Mouse (Mus musculus) hindbrain, embryonic 11.5 days (tissue): ENCODE measurements around the gene Hist1h4d. TPM values are rescaled to one million over a fixed set of nuclear protein-coding genes. Genes with fewer than 3 reads are reported as not detected.
"Not testable (repeated sequence)": the region's sequence is repeated elsewhere in the genome, so short reads cannot be mapped to it uniquely, and the experiment has no call there.

Source experiments
- ATAC-seq: fragments of 200-750 bp; cut with Nextera tagmentation; 2 replicates; pipeline ENCODE4 v1.8.0; 2017; ENCODE audit warnings: mild to moderate bottlenecking, moderate TSS enrichment, moderate library complexity; ENCODE audit not compliant: low FRiP score
- DNase-seq: peaks from one replicate; pipeline ENCODE4 v3.0.0-alpha.2; 2015; ENCODE audit warnings: low spot score
- H3K27ac ChIP-seq: fragments of 300-500 bp; sonication (generic); 2 replicates; pipeline ENCODE4 v1.5.1; 2014; ENCODE audit warnings: mild to moderate bottlenecking, low read depth, low read length
- H3K27me3 ChIP-seq: fragments of 300-500 bp; sonication (generic); 2 replicates; pipeline ENCODE4 v1.6.1; 2014; ENCODE audit warnings: mild to moderate bottlenecking, low read length, moderate library complexity, mixed read lengths; ENCODE audit not compliant: control insufficient read depth, insufficient read depth
- H3K36me3 ChIP-seq: fragments of 300-500 bp; sonication (generic); 2 replicates; pipeline ENCODE4 v1.6.1; 2014; ENCODE audit warnings: mild to moderate bottlenecking, low read length, moderate library complexity, mixed read lengths; ENCODE audit not compliant: control insufficient read depth, insufficient read depth
- H3K4me1 ChIP-seq: fragments of 300-500 bp; sonication (generic); replicated peaks from 2 replicates; pipeline ENCODE4 v1.6.1; 2014; ENCODE audit warnings: low read length, mixed read lengths; ENCODE audit not compliant: control insufficient read depth, insufficient read depth
- H3K4me2 ChIP-seq: fragments of 300-500 bp; sonication (generic); replicated peaks from 2 replicates; pipeline ENCODE4 v1.6.1; 2014; ENCODE audit warnings: mild to moderate bottlenecking, low read depth, low read length
- H3K4me3 ChIP-seq: fragments of 300-500 bp; sonication (generic); 2 replicates; pipeline ENCODE4 v1.5.1; 2014; ENCODE audit warnings: low read depth, low read length
- H3K9ac ChIP-seq: fragments of 300-500 bp; sonication (generic); 2 replicates; pipeline ENCODE4 v1.6.1; 2014; ENCODE audit warnings: low read depth, low read length
- H3K9me3 ChIP-seq: fragments of 300-500 bp; sonication (generic); 2 replicates; pipeline ENCODE4 v1.6.1; 2016; ENCODE audit warnings: low read length; ENCODE audit not compliant: control insufficient read depth
- WGBS: fragments of 180-500 bp; shearing (Covaris S2); extraction: QIAGEN DNeasy Blood & Tissue Kit; methylation state at CpG from one replicate; pipeline ENCODE4 v1.1.7; 2014; 5-methylcytosine and 5-hydroxymethylcytosine counted together
- polyA plus RNA-seq: library from polyadenylated mRNA; unstranded; fragments of >200 nt; fragmentation: Nextera tagmentation; extraction: Ambion mirVana; gene quantifications from 2 replicates; pipeline ENCODE4 v1.2.1, GENCODE M21; 2014

The Hist1h4d gene
- polyA plus RNA-seq, 1 experiment from 2014 or later, result 95.9 TPM

DNA sequence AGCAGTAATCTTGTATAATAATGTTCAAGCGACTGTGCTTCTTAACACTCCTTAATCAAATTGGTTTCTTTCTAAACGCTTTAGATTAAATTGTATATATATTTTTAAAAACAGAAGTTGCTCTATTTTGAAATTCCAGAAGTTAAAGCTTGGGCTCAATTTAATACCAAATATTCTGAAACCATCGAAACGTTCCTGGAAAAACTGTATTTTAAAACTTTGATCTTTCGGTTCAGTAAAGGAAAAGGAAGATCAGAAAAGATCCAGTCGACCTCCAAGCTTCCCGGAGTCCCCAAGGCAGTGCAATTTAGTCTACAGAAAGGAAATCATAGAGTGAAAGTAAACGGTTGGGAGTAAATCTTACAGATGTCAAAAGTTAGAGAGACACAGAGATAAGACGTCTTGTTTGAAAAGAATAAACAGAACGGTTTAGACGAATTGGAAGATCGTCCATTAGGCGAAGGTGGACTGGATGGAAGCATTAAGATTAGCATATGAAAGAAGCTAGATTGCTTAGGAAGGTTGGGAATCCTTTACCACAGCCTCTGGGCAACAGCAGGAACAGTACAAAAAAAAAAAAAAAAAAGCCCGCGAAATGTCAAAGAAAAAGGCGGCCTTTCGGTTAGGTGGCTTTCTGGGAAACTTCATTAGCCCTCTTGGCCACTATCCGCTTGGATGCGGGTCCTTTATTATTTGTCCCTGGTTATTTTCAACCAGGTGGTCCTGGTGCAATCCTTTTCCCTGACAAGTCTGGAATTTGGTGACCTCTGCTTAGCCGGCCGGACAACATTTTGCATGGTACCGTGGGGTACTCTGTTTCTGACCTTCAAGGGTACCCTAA lies 4.9 kb downstream of the Hist1h4d start:
- Histone ChIP-seq H3K4me1 (peaks cover 3% of the 10 kb centered on the region; the same call in 1 of the 2 replicates), H3K4me3 (peak overlapping the region; percentile 17), H3K9ac (peak overlapping the region; percentile 57), H3K9me3 (no peaks in the 10 kb centered on the region), H3K27me3 (no peaks in the 10 kb centered on the region), H3K4me2 (peak overlapping the region; percentile 38), H3K27ac (peak overlapping the region; percentile 82), H3K36me3 (no peaks in the 10 kb centered on the region)
- WGBS, result 2% methylated on average over 22 of the region's 22 CpGs
- DNase-seq (peak; percentile 44), ATAC-seq (no peak)

DNA sequence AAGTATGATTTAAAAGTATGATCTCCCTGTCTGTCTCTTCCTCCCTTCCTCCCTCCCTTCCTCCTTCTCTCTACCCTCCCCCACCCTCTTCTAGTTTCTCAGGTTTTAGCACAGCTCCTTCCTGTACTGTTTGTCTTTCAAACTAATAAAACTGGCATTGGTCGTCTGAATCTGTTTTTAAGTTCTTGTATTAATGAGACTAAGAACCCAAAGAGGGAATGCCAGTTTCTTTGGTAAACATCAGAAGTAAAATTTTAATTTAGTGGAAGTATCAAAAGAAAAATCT lies 5.5 kb downstream of the Hist1h4d start:
- H3K27ac ChIP-seq, result peak overlapping the region; percentile 82
- peak overlapping the region; percentile 57 for H3K9ac ChIP-seq
- H3K27me3 ChIP-seq, result no peaks in the 10 kb centered on the region
- H3K4me3 ChIP-seq, result peak overlapping the region; percentile 17
- H3K4me1 ChIP-seq, result peaks cover 3% of the 10 kb centered on the region; the same call in 1 of the 2 replicates
- no peaks in the 10 kb centered on the region for H3K9me3 ChIP-seq
- no peak for ATAC-seq
- H3K36me3 ChIP-seq, result no peaks in the 10 kb centered on the region
- no peak for DNase-seq
- 17% methylated on average over 1 of the region's 1 CpGs for WGBS
- peak overlapping the region; percentile 38 for H3K4me2 ChIP-seq

DNA sequence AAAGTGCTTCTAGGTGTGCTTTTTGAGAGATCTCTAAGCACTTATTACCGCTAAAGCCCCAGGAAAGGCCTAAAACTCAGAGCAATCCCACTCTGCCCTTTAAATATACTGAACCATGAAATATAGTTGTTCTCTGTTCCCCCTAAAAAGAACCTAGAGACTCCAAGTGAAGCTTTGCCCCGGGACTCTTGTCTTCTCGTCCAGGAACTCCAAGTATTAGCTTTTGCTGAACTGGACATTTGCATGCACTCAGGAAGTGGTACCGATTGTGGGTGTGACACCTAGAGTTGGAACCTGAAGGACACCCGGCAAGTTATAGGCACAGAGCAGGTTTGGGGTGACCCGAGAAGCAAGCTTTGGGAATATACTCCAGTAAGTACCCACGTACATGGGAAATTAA lies 9.8 kb downstream of the Hist1h4d start:
- Histone ChIP-seq H3K4me3 (no peak overlapping the region), H3K27me3 (no peaks in the 10 kb centered on the region), H3K9ac (no peak overlapping the region), H3K36me3 (no peaks in the 10 kb centered on the region), H3K4me2 (no peak overlapping the region), H3K9me3 (no peaks in the 10 kb centered on the region), H3K27ac (no peak overlapping the region), H3K4me1 (no peaks in the 10 kb centered on the region)
- ATAC-seq (no peak), DNase-seq (no peak)
- 97% methylated on average over 7 of the region's 7 CpGs for WGBS

DNA sequence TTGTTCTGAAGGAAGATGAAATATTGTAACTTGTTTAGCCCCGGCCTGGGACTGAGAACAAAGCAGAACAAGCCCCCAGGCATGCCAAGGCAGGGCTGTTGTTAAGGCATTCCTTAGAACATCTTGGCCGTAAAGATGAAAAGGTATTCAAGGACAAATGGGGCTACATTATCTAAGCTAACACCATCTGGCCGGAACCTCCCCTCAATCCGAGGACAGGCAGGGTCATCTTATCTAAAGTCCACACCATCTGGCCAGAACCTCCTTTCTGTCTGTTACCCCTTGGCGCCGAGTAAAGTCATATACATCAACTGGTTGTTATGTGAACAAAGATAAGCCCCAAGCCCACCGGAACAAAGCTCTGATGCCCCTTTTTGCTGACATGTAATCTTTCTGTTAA lies 10.5 kb downstream of the Hist1h4d start:
- H3K27me3 ChIP-seq, H3K27ac ChIP-seq, ATAC-seq, H3K36me3 ChIP-seq, H3K4me2 ChIP-seq, H3K9me3 ChIP-seq, DNase-seq, H3K4me1 ChIP-seq, H3K4me3 ChIP-seq, H3K9ac ChIP-seq: not testable (repeated sequence)
- 84% methylated on average over 7 of the region's 7 CpGs for WGBS

DNA sequence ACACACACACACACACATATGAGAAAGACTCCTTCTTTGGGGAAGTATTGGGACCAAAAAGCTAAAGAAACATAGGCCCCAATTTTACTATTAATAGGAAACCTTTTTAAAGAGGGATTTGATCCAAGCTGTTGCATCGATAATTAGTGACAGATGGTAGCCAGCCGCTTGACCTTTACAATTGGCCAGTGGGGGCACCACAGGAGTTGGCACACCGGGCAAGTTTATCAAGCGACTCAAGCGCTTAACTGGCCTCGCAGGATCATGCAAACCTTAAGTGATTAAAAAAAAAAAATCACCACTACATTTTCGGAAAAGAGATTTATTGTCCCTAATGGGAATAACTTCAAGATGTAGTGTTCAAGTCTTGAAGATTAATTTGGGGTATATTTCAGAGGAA lies 11.2 kb downstream of the Hist1h4d start:
- Histone ChIP-seq H3K27ac (no peak overlapping the region), H3K4me2 (no peak overlapping the region), H3K4me3 (no peak overlapping the region), H3K27me3 (no peaks in the 10 kb centered on the region), H3K4me1 (no peaks in the 10 kb centered on the region), H3K9ac (no peak overlapping the region), H3K9me3 (no peaks in the 10 kb centered on the region), H3K36me3 (no peaks in the 10 kb centered on the region)
- DNase-seq (no peak), ATAC-seq (no peak)
- 82% methylated on average over 7 of the region's 7 CpGs for WGBS

DNA sequence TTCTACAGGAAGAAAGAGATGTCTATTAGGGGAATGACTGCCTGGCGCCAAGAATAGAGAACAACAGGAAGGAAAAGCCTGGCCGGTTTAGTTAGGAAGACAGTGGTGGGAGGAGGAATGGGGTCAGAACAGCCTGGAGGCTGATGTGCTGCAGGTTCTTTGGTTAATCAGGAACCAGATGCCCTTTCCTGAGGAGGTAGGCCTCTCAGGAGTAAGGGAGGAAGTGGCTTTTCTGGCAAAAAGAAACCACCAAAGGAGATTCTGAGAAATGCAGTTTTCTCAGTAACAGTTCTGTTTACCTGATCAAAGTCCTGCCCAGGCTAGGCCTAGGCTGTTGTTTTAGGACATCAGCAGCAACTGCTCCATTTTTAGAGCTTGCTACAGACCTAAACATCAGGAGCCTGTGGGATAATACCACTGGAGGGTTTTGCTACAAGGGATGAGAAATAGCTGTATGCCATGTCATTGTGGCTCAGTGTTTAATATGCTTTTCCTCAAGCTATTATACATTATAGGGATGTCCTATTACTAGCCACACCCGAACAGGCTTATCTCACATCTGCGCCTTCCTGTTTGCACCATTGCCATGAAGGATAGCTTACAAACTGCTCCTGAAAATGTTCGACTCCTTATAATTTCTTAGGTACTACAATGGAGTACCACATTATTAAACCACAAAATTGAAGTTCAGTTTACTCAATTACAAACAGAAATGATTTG lies 11.8 kb downstream of the Hist1h4d start:
- no peak overlapping the region for H3K27ac ChIP-seq
- H3K4me2 ChIP-seq, result no peak overlapping the region
- H3K9me3 ChIP-seq, result no peaks in the 10 kb centered on the region
- no peaks in the 10 kb centered on the region for H3K27me3 ChIP-seq
- no peaks in the 10 kb centered on the region for H3K36me3 ChIP-seq
- no peak overlapping the region for H3K9ac ChIP-seq
- no peak for DNase-seq
- no peak for ATAC-seq
- H3K4me1 ChIP-seq, result no peaks in the 10 kb centered on the region
- H3K4me3 ChIP-seq, result no peak overlapping the region
- WGBS, result 91% methylated on average over 5 of the region's 5 CpGs

DNA sequence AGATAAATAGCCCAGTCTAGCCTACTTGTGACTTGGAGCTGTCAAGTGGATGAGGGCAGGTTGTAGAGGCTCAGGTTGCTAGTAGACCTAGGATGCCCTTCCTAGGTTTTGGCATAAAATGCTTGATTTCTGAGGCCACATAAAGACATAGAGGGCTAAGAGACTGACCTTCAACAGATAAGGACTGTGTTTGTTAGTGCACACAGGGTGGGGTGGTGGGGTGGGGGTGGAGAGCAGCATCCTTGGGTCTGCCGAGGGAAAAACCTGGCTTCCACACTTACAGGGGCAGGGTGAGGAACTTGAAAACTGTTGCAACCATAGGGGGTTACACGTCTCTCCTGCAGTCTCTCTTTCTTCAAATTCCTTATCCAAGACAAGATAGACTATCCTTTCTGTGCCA lies 13.8 kb downstream of the Hist1h4d start:
- Histone ChIP-seq H3K9me3 (no peaks in the 10 kb centered on the region), H3K27ac (no peak overlapping the region), H3K27me3 (no peaks in the 10 kb centered on the region), H3K9ac (no peak overlapping the region), H3K4me3 (no peak overlapping the region), H3K4me1 (no peaks in the 10 kb centered on the region), H3K4me2 (no peak overlapping the region), H3K36me3 (no peaks in the 10 kb centered on the region)
- 84% methylated on average over 2 of the region's 2 CpGs for WGBS
- ATAC-seq (no peak), DNase-seq (no peak)

DNA sequence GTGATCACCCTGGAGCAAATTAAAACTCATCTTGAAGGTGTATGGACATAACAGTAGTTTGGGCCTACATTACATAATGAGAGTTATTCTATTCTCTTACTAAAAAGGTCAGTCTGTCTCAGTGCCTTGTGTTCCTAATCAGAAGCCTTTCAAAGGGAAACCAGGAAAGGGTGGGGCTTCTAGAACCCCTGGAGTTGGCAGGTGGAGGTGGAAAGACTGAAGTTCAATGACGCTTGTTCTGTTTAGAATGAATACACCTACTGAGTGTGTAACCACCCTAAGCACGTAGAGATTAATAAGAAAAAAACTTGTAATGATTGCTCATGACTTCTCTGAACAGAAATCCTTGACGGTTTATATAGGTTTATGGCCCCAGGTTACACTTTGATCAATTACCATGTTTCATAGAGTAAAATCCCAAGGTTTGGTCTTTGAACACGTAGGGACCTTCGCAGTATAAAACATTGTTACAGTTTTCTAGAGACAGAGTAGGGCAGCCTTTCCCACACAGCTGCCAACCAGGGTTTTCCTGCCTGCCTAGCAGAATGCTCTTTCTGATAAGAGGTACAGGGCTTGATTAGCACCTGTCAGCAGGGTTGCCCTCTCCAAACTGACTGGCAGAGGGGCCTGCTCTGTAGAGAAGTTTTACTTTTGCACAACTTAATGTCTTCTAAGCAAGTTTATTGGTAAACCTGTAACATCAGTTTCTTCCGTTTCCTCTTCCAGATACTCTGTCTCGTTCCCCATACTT lies 14.4 kb downstream of the Hist1h4d start:
- DNase-seq (no peak), ATAC-seq (no peak)
- Histone ChIP-seq H3K9ac (no peak overlapping the region), H3K4me2 (no peak overlapping the region), H3K27ac (no peak overlapping the region), H3K36me3 (no peaks in the 10 kb centered on the region), H3K4me1 (no peaks in the 10 kb centered on the region), H3K27me3 (no peaks in the 10 kb centered on the region), H3K4me3 (no peak overlapping the region), H3K9me3 (no peaks in the 10 kb centered on the region)
- 84% methylated on average over 7 of the region's 7 CpGs for WGBS
